Mouse (Mus musculus) adrenal gland, adult 18-20 months (tissue): Measurements from ENCODE around the gene 6030445D17Rik. TPM values are rescaled to one million over a fixed set of nuclear protein-coding genes. Genes with fewer than 3 reads are reported as not detected.

ENCODE experiments used
- DNase-seq, 2 experiments: peaks; one replicate each; pipeline ENCODE4 v3.0.0; 2021 to 2022; ENCODE audit warnings: low spot score in 2 of 2
- long read RNA-seq, 2 experiments: library from polyadenylated mRNA; stranded (forward); transcript quantifications; one replicate each; pipeline ENCODE4 v2.0.0; 2021
- total RNA-seq, 2 experiments: library from RNA; stranded (reverse); gene quantifications; 1 replicate in 1 of 2; 2 replicates in 1 of 2; pipeline ENCODE4 v1.2.3; 2021

6030445D17Rik gene
- total RNA-seq = under 1 TPM; 0.45 to 0.46 TPM
- long read RNA-seq, experiment 1 = 0 reads
- long read RNA-seq, experiment 2 = 0 reads

DNA sequence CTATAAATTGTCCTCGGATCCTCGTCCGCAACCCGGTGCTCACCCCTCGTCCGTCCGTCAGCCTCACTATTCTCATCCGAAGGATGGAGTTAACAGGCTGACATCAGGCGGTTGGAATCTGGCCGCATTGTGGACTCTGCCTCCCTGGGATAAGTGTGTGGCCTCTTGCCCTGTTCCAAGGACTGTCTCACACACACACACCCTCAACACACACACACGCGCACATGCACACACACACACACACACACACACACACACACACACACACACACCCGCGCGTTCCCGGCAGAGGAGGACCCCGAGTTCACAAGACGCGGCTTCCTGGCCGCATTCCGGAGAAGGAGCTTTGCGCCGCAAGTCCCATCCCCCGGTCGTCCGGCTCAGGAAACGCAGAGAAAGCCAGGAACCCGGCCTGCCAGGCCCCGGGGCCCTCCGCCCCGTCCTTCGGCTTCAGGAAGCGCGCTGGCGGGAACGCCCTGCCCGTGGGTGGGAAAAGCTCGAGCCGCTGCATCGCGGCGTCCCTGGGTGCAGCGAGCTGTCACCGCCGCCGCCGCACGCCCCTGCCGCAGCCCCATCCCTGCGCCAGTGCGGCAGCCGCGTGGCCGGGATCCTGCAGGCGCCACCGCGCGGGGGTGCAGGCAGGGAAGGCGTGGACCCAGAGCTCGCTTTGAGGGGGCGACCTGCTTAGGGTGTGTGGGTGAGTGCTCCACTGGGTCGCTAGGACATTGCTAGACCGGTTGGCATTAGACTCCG, at the start of gene 6030445D17Rik:
TSS of gene 6030445D17Rik (plus strand) at position 165 of the 753 bp plus-strand sequence.
- peak; percentile 75 to 78 for DNase-seq

DNA sequence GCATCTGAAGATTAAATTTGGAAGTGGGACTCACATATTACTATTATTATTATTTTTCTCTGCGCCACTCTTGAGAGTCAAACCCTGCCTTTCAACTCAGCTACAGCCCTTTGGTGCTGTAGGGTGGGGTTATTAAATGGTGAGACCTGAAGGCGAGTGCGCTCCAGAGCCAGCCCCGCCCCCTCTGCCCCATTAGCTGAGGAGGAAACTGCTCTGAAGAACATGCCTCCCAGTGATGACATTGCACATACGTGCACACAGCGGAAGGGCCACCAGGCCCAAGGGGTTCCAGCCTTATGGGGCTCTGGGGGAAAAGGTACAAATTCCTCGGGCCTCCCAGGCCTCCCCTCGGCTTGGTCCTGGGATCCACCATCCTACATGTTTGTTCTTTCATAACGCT, 46.6 kb upstream of the 6030445D17Rik start:
- DNase-seq = no peak

DNA sequence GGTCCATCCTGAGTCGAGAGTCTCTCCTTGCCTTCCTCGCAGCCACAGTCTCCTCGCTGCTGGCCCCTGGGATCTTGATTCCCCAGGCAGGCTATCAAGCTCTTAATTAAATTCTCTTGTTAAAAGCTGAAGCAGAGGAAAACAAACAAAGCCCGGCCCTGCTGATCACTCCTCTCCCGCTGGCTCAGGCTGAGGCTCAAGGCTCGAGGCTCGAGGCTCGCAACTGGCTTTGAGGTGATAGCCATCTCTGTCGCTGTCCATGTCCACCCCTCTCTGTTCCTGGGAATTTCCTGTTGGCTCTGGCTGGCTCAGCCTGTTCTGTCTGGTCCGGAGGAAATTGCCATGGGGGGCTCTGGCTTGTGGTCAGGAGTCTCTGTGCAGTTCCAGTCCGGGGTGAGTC, 43.1 kb upstream of the 6030445D17Rik start:
- DNase-seq = no peak

DNA sequence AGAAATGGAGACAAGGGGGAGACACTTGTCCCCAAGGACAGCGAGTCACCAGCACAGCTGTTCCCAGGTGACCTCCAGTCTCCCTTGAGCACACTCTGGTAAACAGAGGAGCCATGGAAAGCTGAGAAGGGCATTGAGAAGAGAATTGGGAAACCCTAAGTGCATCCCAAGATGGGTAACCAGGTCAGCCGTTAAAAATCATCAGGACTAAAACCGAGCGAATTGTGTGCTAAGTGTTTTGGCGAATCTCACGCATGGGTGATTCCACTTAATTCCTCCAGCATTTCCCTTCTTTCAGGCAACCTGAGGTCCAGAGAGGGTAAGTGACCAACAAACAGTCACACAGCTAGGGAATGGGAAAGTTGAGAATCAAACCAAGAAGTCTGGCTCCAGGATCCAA, 42.7 kb upstream of the 6030445D17Rik start:
- DNase-seq = no peak

DNA sequence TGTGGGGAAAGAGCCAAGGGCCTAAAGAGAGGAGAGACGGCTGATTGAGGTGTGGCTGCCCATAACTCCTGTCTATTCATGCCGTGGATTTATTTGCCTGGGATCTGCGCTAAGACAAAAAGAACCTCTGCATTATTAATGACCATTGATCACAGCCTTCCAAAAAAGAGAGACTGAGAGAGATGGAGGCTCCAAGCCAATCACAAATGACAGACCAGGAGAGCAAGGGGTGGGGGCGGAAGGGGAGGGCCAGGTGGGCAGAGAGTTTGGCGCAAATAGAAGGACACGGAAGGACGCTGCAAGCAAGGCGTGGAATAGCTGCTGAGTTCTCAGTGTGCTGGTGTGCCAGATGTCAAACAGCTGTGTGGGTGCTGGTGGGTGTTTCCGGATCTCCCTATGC, 38.8 kb upstream of the 6030445D17Rik start, which contains the start of gene Htr1d:
TSS of gene Htr1d (plus strand) at position 301 of the 400 bp plus-strand sequence.
- no peak for DNase-seq

DNA sequence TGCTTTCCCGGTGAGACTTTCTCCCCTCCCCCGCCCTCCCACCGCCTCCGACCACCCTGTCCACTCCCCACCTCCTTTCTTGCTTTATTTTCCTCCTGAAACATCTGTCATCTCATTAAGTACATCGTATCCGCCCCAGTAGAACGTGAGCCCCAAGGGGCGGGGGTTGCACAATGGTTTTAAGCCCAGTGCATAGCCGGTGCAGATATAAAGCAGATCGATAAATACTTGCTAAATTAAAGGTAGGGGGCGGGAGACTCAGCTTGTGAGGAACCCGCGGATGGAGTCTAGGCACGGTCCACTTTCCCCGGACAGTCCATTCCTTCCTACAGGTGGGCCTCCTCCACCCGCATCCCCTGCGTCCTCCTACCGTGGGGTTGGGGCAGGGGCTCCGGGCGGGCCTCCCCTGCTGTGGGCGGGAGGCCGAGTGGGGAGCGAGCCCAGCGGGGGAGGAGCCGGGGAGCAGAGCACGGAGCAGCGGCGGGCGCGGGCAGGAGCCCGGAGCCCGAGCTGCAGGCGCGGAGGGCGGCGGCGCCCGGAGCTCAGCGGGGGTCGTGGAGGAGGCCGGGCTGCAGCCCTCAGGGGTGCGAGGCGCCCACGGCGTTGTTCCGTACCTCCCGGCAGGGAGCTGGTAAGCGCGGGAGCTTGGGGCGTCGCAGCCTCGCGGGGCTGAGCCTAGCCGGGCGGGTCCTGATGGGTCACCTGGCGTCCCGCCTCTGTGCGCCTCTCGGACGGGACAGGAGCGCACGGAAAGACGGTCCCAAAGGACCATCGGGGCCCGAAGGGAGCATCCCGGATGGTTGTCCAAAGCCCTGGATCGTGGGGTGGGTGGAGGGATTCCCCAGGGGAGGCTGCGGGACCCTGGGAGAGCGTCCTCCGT, 37.7 kb upstream of the 6030445D17Rik start:
- no peak for DNase-seq

DNA sequence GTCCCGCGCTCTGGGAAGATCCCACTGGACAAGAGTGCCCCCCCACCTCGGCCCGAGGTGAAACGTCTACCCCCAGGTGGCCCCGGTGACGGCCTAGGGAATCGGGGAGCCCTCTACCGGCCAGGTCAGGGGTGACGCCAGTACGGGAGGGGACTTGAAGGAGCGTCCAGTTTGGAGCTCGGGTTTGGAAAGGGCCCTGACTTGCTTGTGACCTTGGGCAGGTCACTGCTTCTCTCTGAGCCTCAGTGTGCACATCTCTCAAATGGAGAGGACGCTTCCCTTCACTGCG, 37.1 kb upstream of the 6030445D17Rik start:
- DNase-seq = peak in 1 of 2 experiments; percentile 28

DNA sequence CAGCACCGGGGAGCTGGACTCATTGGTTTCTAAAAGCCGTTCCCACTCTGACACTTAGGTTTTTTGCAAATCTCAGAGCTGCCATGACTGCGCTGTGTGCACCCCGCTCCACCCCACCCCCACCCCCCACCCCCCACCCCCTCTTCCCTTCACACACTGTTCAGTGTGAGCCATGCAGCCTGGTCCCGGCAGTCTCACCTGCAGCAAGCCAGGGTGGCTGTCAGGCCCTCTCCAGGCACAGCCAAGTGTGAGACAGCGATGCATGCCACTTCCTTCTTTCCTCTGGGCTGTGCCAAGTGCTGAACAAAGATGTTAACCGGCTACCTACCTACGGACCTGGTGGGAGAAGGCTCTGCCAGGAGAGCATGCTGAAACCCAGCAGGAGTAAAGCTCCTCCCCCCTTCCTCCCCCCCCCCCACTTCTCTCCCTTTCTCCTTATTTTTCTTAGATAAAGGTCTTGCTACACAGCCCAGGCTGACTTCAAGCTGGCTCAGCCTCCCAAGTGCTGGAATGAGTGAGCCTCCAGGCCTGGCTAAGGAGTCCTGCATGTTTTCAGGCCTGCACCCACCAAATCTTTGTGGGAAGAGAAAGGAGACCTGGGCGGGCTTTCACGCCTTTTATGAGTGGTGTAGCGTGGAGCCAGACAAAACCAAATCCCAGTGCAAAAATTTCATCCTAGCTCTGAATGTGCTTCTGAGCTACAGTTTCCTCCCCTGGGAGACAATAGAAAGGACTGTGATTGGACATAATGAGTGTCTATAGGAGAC, 31.3 kb upstream of the 6030445D17Rik start:
- DNase-seq = no peak

DNA sequence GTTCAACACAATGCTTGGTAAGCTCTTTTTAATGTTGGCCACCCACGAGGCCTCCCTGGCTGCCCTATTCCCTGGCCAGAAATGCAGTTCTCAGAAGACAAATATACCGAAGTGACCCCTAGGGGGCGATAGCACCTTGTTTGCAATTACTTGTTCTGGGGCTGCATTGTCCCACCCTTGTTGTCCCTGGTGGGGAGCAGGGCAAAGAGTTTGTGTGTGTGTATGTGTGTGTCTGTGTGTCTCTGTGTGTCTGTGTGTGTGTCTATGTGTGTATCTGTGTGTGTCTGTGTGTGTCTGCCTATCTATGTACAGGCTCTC, 30.7 kb upstream of the 6030445D17Rik start:
- DNase-seq = peak; percentile 35 to 38

DNA sequence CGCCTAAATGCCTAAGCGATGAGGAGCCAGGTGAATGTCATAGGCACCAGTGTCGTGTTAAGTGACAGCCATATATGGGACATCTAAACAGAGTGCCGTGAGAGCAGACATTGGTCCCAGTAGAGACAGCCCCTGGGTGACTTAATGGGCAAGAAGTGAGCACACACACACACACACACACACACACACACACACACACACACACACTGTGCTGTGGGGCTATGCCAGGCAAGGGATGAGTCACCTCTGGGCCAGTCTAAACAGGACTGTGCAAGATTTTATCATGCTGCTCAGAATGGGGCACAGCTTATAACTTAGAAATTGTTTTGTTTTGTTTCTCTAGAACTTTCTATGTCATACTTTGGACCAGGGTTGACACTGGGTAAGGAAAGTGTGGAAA, 28.0 kb upstream of the 6030445D17Rik start:
- no peak for DNase-seq

DNA sequence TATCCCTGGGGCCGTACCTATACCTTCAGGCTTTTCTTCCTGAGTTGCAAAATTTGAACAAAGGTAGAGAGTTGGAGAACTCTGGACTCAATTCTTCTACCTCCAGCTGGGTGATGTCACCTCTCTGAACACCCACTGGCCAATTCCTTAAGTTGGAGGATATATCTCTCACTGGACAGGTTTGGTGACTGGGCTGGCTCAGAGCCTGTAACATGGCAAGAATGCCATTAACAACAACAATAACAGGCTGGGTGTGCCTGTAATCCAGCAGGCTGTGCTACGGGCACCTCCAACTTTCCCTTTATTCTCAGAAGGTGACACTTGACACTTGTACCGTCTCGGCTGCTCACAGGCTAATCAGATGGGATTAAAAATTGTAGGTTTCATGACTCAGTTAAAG, 22.9 kb upstream of the 6030445D17Rik start:
- DNase-seq = no peak

DNA sequence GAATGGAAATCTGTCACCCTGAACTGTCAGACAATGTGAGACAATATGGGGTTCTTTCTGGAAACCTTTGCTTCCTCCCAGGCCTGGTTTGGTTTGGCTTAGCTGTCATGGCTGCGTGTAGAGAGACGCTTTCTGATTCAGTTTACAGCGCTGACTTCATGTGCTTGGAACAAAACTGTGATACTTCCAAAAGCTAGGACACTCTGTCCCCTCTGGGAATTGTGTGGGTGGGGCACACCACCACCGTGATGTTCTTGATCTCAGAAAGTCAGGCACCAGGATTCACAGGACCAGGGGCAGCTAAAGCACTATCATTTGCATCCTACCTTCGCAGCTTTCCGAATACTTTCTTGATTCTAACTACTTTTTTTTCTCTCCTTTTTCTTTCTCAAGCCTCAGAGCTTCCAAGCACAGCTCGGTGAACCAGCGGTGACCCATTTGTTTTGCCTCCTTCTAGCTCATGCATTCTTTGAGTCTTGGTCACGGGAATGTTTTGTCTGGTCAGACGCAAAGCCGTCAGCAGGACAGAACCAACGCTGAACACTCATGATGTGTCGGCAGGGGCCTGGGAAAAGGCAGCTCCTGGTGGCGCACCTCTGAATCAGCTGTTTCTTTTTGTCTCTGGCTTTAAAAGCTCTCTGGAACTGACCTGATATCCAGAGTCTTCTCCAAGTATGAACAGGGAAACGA, 20.6 kb upstream of the 6030445D17Rik start:
- DNase-seq = no peak

DNA sequence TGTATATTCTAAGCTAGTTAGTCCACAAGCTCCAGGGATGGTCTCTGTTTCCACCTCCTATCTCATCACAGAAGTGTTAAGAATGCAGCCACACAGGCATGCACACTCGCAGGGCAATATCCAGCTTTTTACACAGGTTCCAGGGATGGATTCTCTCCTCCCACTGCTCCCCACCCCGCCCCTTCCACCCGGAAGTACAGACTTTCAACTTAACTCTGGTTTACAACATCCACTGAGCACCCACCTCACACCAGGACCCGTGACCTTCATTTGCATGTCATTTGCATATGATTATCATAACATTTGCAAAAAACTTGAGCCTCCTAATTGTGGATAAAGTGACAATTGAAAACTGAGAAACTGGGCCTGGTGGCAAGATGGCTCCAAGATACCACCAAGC, 17.5 kb upstream of the 6030445D17Rik start:
- no peak for DNase-seq

DNA sequence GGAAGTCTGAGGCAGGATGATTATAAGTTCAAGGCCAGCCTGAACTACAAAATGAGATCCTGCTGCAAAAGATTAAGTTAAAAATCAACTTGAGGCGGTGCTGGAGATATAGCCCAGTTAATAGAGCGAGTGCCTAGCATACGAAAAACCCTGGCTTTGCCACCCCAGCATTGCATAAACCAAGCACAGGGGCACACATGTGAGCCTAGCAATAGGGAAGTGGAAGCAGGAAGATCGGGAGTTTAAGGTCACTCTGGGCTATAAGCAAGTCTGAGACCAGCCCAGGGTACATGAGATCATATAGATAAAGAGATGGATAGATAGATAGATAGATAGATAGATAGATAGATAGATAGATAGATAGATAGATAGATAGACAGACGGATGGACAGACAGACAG, 12.3 kb upstream of the 6030445D17Rik start:
- DNase-seq = no peak

DNA sequence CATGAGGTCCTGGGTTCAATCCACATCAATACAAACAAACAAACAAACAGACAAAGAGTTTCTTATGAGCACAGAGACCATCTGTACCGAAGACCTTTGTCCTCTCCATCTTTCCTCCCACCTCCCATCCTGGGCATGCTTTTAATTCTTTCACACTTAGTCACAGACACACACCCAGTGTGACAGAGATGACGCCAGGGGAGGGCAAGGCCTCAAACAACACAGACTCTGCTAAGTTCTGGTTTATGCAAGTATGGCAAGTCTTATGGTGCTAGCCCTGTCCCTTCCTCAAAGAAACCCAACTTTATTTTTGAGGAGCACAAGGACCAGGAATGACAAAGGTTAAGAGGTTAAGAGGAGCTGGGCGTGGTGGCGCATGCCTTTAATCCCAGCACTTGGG, 11.8 kb upstream of the 6030445D17Rik start:
- no peak for DNase-seq

DNA sequence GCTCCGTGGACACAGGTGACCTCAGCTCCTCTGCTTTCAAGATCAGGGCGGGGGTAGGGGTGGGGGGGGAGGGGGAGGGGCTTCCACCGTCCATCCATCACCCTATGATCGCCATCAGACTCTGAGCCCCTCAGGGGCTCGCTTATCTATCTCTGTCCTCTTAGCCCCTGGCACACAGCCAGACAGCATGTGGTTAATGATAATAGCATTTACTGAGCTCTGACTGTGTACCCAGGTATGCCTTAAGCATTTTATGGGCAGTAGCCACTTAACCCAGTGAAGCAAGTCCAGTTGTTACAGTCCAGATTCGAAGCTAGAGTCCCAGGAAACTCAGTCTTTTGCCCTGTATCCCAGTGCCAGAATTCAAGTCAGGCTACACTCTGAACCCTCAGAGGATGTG, 10.5 kb upstream of the 6030445D17Rik start:
- no peak for DNase-seq

DNA sequence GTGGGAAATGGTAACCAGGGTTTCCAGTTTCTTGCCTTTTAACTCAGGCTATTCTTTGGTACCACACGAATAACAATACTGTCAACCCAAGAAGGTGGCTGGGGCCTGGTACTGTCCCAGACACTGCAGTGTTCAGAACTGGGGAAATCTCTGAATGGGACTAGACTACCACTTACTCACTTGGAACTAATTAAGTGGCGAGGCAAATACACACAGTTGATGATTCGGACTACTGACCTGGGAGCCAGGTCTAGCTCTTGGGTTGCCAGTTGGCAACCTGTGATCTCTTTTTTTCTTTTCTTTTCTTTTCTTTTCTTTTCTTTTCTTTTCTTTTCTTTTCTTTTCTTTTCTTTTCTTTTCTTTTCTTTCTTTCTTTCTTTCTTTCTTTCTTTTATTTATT, 9.8 kb upstream of the 6030445D17Rik start:
- no peak for DNase-seq

DNA sequence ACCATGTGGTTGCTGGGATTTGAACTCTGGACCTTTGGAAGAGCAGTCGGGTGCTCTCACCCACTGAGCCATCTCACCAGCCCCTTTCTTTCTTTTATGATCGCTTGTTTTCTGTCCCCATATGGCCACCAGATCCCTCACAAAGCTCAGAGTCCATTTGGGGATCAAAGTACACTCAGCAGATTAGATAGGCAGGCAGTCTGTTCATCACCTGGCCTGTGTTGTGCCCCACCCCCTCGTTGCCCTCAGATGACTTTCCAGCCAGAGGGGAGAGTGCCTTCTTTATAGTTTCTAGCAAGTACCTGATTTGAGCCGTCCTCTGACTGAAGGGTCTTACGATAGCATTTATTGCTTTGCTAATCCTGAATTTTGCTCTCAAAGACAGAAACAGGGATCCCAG, 9.3 kb upstream of the 6030445D17Rik start:
- no peak for DNase-seq

DNA sequence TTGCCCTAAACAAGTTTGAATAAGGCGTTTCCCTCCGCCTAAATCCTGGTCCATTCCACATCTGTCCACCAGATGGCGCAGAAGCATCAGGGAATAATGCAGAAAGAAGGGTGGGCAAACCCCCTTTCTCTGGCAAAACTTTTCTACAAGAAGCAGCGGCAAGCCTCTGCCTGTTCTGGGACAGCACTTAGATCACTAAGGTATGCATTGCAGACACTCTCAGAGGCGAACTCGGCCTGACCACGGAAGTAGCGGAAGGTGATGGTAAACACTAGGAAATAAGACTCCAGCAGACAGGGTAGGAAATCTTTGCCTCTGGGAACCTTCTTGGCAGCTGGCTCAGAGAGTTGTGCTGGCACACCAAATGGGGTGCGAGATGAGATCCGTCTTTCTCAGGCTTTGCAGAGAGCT, 7.2 kb upstream of the 6030445D17Rik start:
- DNase-seq = peak; percentile 80 to 82

DNA sequence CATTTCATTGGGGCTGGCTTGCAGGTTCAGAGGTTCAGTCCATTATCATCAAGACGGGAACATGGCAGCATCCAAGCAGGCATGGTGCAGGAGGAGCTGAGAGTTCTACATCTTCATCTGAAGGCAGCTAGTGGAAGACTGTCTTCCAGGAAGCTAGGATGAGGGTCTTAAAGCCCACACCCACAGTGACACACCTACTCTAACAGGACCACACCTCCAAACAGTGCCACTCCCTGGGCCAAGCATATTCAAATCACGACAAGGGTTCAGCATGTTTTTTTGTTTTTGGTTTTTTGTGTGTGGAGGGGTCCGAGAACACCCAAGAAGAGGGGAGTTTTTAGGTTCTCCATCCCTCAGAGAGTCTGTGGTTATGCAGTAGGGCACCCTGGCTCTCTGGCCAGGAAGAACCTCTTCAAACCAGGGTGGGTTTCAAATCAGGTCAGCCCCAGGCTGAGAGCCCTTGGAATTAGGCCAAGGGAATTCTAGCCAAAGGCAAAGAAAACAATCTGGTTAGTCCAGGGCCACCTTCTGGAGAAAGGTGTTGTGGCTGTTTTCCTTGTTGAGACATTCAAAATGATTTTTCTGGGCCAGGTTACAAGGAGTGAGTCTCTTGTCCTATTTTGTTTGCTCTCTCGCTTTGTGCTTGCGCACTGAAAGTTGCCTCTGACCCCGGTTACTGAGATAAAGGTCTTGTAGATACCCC, 5.4 kb upstream of the 6030445D17Rik start:
- DNase-seq = no peak

DNA sequence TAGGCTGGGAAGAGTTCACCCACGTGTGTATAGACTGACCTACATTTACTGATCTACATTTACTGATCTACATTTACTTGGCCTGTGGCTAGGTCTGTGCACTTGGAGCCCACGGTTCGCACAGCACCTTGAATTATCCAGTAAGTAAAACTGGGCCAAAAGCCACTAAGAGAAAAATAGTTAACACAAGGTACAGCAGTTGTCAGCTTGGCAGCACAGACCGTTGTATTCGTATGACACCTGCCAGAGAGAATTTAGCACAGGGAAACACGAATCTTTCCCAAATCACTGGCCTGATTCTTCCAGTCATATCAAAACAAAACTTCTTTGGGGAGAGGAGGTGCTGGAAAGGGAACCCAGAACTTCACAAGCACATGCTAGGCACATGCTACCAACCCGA, 3.8 kb upstream of the 6030445D17Rik start:
- DNase-seq = no peak
